Mouse (Mus musculus): ENCODE results near the gene Sun1. TPM values are rescaled to one million over a fixed set of nuclear protein-coding genes. Genes with fewer than 3 reads are reported as not detected.

Sun1 gene
- total RNA-seq, 2 experiments from 2014 or later: 59.5 to 78.6 TPM

DNA sequence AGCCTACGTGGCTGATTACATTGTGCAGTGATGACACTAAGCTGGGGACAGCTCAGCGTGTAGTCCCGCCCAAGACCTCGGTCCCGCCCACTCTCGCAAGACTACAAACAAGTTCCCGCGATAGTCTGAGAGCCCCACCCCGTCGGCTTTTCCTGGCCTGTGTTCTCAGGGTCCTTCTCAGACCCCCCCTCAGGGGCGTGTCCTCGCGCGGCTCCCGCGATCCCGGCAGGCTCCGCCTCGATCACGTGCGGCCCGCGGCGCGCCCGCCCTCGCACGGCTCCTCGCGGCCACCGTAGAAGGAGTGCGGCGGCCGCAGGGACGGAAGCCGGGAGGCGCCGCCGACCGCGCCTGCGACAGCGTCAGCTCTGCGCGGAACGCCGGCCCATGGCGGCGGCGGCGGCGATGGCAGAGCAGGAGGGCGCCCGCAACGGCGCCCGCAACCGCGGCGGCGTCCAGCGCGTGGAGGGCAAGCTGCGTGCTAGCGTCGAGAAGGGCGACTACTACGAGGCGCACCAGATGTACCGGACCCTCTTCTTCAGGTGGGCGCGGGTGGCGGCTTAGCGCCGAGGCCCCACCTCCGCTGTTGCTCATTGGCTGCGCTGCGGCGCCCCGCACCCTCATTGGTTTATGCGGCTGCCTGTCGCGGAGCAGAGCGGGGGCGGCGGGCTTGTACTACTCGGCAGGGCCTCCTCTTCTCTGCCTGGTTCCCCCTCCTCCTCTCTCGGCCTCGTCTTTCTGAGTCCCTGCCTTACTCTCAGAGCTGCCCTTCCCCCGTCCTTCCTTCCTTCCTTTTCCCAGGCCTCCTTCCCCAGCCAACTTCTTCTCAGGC is 51.9 kb downstream of the Sun1 start, which contains the start of gene Get4:
Gene Get4, plus strand, starts transcription at position 244 of the 829 bp plus-strand sequence.
- peak; percentile 99 for DNase-seq

DNA sequence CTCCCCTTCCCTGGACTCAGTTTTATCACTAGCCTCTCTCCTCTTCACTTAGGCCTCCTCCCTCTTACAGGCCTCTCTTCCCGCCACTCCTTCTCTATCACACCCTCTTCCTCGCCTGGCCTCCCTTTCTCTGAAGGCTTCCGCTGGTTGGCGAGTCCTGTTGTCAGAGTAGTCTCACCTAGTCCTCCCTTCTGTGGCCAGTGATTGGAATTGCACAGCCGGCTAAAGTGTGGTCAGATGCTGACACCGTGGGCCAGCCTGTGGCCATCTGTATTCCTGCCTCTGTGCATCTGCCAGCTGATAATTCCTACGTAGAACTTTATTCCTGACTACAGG is 52.4 kb downstream of the Sun1 start:
- no peak for DNase-seq

DNA sequence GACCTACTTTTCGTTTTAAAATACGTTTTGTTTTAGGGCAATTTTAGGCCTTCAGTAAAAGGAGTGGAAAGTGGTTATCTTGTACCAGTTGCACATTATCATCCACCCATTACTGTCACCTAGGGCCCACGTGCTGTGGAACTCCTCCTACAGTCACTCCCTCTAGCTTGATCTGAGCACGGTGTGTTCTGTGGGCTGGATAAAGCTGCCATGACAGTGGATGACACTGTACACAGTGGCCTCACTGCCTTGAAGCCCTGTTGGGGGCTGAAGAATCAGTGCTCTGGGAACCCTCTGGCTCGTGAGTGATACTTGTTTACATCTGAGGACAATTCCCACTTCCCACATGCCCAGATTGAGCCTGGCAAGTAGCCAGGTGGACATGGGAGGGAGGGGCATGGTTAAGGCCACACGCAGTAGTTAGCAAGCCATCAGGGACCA is 52.9 kb downstream of the Sun1 start:
- DNase-seq: peak; percentile 63

DNA sequence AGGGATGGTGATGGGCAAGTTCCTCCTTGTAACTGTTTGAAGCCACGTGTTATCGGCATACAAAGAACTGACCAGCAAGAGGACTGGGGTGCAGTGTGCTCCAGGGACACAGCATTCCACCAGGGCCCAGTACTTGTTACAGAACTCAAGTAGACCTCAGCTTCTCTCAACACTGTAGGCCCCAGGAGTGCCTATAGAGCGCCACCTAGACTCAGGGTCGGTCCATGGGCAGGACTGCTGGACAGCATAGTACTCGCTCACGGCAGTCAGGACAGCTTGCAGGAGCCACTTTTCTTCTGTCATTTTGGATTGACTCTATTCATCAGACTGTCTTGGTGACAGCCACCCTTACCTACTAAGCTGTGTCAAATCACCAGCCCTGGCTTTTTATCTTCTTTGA is 54.5 kb downstream of the Sun1 start:
- no peak for DNase-seq

DNA sequence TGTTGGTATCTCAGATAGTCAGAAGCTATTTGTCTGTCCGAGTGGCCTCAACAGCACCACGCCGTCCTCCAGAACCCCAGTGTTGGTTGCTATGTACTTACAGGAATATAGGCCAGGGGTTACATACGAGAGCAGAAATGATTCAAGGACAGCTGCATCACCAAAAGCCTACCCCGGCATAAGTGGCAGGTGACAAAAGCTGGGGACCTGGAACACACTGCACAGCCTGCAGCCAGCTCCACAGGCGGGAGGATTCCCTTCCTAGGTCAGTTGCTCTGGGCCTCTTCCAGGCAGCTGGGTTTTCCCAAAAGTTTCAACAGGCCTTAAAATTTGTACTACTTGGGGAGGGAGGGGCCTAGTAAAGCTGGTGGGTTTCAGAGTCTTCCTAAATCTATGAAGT is 55.3 kb downstream of the Sun1 start:
- DNase-seq: no peak

- DNase-seq: no peak
Measured at GRCm38 (mm10) chr5:139256211-139256765, 55.9 kb downstream of the Sun1 start.

- no peak for DNase-seq
Measured at GRCm38 (mm10) chr5:139257265-139257664, 56.8 kb downstream of the Sun1 start.

DNA sequence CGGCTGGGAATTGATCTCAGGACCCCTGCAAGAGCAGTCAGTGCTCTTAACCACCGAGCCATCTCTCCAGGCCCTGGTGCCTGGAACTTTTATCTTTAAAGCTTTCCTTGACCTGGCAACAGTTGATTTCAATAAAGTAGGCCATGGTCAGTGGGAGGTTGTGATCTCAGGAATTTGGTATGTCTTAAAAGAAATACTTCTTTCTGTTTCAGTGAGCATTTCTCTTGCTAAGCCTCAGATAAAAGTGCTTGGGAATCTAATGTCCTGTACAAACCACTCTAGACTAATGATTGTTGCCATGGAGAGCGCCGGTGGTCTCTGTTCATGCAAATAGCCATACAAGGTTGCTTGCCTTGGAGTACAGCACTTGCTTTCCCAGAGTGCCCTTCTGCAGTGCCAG is 57.4 kb downstream of the Sun1 start:
- DNase-seq: no peak

DNA sequence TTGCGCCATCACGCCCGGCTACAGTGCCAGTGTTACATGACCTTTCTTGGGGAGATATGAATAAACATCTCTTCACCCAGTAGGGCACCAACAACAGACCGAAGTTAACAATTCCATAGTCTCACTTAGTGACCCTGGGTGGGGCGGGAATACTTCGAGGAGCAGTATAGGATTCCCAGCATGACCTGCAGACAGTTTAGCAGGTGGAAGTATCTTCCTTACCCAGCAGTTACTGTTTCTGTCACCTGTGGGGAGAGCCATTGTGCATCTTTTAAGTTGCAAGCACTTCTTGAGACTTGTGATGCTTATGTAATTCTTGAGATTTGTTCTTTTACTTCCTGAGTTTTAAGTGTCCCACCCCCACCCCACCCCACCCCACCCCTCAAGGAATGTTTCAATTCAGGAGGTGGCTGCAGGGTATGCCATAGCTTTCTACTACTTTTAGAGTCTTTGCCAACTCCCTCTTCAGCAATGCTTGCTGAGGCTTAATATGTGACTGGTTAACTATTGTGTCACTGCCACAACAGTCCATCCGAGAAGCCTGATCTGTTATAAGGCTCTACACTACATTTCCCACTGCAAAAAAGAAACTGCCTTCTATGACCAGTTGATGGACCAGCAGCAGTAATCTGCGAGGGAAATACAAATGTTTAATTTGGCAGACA is 58.1 kb downstream of the Sun1 start:
- no peak for DNase-seq

DNA sequence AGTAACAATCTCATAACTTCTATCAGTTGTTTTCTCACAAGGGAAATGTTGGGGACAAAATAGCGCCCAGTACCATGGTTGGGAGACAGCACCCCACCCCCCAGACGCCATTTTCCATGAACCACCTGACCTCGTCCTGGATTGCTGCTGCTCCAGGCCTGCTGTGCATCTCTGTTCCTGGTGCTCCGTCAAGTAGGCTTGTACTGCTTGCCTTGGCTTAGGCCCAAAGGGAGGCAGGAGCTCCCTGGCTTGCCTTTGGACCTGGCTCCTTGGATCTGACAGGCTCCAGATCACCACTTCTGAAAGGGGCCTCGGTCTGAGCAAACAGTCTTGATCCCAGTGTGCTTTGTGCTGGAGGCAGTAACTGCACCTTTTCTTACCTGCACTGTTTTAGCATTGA is 59.4 kb downstream of the Sun1 start:
- DNase-seq: no peak

DNA sequence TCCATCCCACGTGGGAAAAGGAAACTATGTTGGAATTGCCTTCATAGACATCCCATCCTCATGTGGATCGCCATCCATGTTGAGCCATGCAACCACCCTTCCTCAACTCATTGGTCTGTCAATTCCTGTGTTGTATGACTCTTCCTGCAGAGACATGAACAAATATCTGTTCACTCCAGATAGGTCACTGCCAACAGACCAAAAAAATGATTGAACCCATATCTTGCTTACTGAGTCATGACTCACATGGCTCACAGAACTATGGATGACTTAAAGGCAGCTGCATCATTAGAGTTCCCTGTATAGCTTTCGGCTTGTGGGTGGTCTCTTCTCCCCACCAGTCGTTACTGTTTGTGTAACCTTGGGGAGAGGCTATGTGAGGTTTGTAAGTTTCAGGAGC is 61.0 kb downstream of the Sun1 start:
- no peak for DNase-seq

- no peak for DNase-seq
Measured at GRCm38 (mm10) chr5:139267661-139268060, 67.2 kb downstream of the Sun1 start.

GRCm38 (mm10) chr5:139270806-139271521 is 70.5 kb downstream of the Sun1 start:
- peak; percentile 82 for DNase-seq

- peak; percentile 45 for DNase-seq
Measured at GRCm38 (mm10) chr5:139271994-139272554, 71.6 kb downstream of the Sun1 start.

GRCm38 (mm10) chr5:139277287-139277686 is 76.8 kb downstream of the Sun1 start:
- DNase-seq: no peak

DNA sequence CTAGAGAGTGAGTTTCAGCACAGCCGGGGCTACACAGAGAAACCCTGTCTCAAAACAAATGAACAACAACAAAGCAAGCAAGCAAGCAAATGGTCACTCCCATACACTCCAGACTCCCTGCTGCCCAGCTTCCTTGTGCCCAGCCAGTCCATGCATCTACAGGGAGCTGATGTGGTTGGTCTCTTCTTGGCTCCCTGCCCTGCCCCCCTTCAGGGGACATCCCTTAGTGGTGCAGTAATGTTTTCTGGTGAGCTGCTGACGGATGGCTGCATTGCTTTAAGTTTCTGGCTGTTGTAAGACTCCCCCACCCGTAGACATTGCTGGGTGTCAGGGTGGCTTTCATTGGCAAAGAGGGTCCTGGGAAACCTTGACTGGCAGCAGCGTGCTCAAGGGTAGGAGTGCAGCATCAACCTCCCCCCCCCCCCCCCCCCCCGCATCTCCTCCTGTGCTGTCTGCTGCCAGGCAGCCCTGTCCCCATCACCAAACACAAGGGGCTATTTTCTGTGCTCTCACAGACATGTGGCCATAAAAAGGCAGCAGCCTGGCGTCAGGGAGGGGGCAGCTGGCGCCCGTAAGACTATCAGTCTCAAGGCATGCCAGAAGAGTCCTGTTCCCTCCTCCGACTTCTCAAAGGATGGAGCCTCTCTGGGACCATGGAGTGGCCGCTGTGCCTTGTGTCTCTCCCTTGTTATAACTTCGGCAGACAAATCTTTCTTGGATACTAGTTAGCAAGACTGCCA is 81.1 kb downstream of the Sun1 start:
- no peak for DNase-seq

- peak; percentile 93 for DNase-seq
Measured at GRCm38 (mm10) chr5:139282191-139282590, 81.8 kb downstream of the Sun1 start.

- DNase-seq: no peak
Measured at GRCm38 (mm10) chr5:139283460-139284180, 83.2 kb downstream of the Sun1 start.

- no peak for DNase-seq
Measured at GRCm38 (mm10) chr5:139285383-139286067, 85.1 kb downstream of the Sun1 start.

Measured in adrenal gland, postnatal 10 days (tissue).